Mouse (Mus musculus) embryonic stem cell, embryonic (primary cell): ENCODE measurements around the gene Itga2b.

Source experiments
- CTCF ChIA-PET, 4 experiments: fragments of 300-600 bp in 2 of 4; fragments of 350-600 bp in 2 of 4; sonication (Branson Sonifier 250); formaldehyde crosslinking; loops; one replicate each; lab custom pipeline; 2022; ENCODE audit warnings: inconsistent platforms in 2 of 4; lab: Charles Lee
- POLR2A ChIA-PET, 4 experiments: fragments of 300-600 bp in 2 of 4; fragments of 350-600 bp in 2 of 4; sonication (Branson Sonifier 250); formaldehyde crosslinking; loops; one replicate each; lab custom pipeline; 2022; ENCODE audit warnings: antibody characterized with exemption in 4 of 4, inconsistent platforms in 1 of 4; lab: Charles Lee

Gene Itga2b

DNA sequence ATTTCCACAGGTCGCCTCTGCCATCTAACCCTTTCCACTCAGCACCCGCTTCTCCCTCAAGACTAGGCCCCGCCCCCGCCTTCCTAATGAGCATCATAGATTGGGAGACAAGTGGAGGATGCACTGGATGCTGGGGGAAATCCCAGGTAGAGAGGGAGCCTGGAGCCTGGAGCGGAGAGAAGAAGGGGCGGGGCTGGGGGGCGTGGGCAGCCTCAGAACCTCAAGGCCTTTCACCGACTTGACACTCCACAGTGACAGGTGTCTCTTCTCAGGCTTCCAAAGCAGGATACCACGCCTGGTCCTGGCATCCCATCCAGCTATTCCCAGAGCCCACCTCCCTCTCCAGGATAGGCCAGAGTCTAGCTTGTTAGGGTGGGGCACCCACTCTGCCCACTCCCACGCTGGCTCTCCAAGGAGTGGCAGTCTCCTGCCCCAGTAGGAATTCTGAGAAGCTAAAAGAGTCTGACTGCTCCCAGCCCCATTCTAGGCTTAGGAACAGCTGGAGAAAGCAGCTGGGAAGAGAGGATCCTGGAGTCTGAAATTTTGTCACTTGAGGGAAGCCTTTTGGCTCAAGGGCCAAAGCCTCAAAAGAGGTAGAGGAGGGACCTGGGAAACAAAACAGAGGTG is 24.5 kb downstream of the Itga2b start:
- POLR2A ChIA-PET, result interaction anchor here in 3 of 4 experiments (0.5 to 6.2 kb wide), 37 partner anchors 7 to 929 kb away, joined by 3 to 44 read pairs (median 4); partner anchors contain the start of genes Grn (in 2 of the 3), Slc25a39 (in 2 of the 3), BC030867 (in 1 of the 3) and Rundc3a (in 1 of the 3)

DNA sequence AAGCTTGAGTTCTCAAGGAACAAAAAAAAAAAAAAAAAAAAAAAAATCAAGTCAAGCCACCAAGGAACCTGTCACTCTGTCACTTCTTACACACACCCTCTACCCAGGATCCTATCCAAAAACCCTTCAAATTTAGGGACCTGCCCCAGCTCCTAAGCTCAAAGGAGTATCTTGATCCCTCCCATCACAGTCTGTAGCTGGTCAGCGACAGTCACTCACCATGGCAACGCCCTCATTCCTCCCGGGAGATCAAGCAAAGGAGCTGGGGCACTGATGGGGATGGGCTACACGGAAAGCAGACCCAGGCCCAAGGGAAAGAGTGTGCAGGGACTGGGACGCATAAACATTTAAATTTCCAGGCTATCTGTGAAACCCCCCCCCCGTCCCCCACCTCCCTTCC is 25.1 kb downstream of the Itga2b start:
- ChIA-PET CTCF (interaction anchor here in 3 of 4 experiments (0.6 to 5.5 kb wide), 13 partner anchors 7 to 403 kb away, joined by 3 to 86 read pairs (median 4); partner anchors contain the start of genes BC030867 (in 1 of the 3), Grn (in 1 of the 3) and Itga2b (in 1 of the 3)), POLR2A (interaction anchor here (0.5 to 6.2 kb wide), 21 partner anchors 8 to 378 kb away, joined by 3 to 44 read pairs (median 5); partner anchors contain the start of genes Grn (in 2 of the 4) and Slc25a39 (in 2 of the 4))

More for the DNA sequence above, 24.5 kb downstream of the Itga2b start:
- CTCF ChIA-PET, result interaction anchor here (0.5 to 5.5 kb wide), 23 partner anchors 8 to 1020 kb away, joined by 3 to 86 read pairs (median 5); partner anchors contain the start of genes BC030867 (in 1 of the 4), Grn (in 1 of the 4) and Itga2b (in 1 of the 4)

DNA sequence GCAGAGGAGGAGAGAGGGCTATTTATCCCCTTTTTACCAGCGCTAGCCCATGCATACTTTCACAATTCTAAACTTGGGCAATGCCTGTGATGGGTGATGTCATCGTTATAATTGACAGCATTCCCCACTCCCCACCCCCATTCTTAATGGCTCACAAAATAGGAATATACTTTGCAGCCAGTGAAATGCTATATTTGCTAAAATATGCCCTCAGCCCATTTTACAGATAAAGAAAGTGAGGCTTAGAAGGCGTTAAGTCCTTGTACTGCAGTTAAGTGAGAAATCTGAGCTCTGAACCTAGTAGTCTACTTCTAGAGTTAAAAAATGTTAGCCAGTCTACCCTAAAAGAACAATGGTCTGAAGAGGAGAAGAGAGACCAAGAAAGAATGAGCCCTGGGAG is 25.6 kb downstream of the Itga2b start:
- POLR2A ChIA-PET, result interaction anchor here (0.6 to 6.2 kb wide), 16 partner anchors 9 to 378 kb away, joined by 3 to 44 read pairs (median 4); partner anchors contain the start of genes Grn (in 2 of the 4) and Slc25a39 (in 1 of the 4)
- CTCF ChIA-PET, result interaction anchor here in 3 of 4 experiments (0.6 to 5.5 kb wide), 7 partner anchors 10 to 402 kb away, joined by 3 to 42 read pairs (median 3); partner anchors contain the start of gene Grn (in 1 of the 3)

DNA sequence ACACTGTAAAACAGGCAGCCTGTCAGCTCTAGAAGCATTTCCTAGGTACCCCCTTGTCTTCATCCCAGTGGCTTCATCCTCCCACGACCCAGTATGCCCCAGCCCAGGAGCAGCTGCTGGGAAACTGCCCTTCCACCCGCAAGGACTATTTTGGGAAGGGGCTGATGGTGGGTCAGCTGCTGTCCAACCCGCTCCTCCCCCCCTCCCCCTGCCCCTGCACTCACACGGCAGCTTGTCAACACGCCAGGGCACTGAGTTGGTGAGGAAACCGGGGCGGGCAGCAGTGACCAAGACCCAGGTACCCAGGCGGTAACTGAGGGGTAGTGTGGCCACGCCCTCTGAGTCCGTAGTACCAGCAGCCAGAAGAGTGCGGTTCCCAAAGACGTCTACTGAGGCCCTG is 26.2 kb downstream of the Itga2b start:
- ChIA-PET CTCF (interaction anchor here in 2 of 4 experiments (0.7 to 5.5 kb wide), 5 partner anchors 13 to 223 kb away, joined by 3 to 42 read pairs (median 4); partner anchors contain the start of genes BC030867 (in 1 of the 2) and Grn (in 1 of the 2)), POLR2A (interaction anchor here in 3 of 4 experiments (0.6 to 6.2 kb wide), 10 partner anchors 9 to 289 kb away, joined by 3 to 44 read pairs (median 4); partner anchors contain the start of genes Grn (in 1 of the 3) and Slc25a39 (in 1 of the 3))

DNA sequence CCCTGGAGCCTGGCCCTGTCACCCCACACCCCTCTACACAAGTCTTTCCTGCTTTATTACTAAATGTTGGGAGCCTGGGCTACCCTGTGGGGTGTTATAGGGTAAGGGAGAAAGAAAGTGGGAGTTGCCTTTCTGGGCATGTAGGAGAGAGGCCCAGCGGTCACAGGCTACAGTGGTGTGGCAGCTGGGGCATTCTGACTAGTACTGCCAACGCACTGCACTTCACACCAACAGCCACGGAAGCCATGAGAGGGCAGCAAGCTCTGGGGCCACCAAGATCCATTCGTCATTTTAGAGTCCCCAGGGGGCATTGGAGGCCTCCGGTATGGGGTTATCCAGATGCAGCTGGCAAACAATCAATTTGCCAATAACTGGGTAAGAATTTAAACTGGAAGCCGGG is 27.8 kb downstream of the Itga2b start:
- CTCF ChIA-PET, result interaction anchor here in 3 of 4 experiments (0.6 to 1.5 kb wide), 4 partner anchors 12 to 461 kb away, joined by 3 to 6 read pairs (median 4); partner anchors contain the start of gene Grn (in 1 of the 3)
- POLR2A ChIA-PET, result interaction anchor here in 1 of 4 experiments (1.2 kb wide), 1 partner anchor 12 kb away, joined by 4 read pairs; the partner anchor contains the start of gene Grn

DNA sequence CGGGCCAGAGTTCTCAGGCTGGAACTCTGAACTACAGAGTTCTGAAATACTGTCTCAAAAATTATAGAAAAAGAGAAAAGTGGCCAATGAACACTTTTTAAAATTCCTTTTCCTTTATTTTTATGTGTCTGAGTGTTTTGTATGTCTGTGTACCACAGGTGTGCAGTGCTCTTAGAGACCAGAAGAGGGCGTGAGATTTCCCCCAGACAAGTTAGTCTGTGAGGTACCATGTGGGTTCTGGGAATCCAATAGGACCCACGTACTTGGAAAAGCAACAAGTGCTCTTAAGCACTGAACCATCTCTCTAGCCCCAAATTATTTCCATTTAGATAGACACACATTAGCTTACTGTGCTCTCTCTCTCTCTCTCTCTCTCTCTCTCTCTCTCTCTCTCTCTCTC is 28.5 kb downstream of the Itga2b start:
- ChIA-PET CTCF (interaction anchor here in 3 of 4 experiments (0.6 to 1.5 kb wide), 5 partner anchors 10 to 461 kb away, joined by 3 to 8 read pairs (median 4); partner anchors contain the start of gene Grn (in 1 of the 3)), POLR2A (interaction anchor here in 2 of 4 experiments (1.2 kb wide), 2 partner anchors 11 to 141 kb away, joined by 4 read pairs; partner anchors contain the start of gene Grn (in 1 of the 2))

DNA sequence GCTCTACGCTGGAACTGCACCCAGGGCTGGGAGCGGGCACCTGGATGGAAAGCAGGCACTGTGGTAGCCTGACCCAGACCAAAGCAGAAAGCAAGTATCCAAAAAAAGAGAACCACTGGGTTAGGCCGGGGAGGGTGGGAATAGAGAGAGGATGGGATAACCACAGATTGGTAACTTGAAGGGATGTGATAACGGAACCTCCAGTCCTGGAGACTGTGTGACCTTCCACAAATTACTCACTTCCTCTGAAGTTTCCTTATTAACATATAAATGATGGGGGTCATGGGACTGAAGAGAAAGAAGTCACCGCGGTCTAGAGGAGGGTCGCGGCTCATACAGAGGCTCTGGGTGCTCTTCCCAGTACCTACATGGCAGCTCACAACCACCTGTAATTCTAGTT is 29.7 kb downstream of the Itga2b start:
- POLR2A ChIA-PET, result interaction anchor here in 3 of 4 experiments (0.6 to 5.1 kb wide), 13 partner anchors 10 to 182 kb away, joined by 3 to 60 read pairs (median 5); partner anchors contain the start of genes Grn (in 2 of the 3), Slc25a39 (in 2 of the 3), Asb16 (in 1 of the 3) and Atxn7l3 (in 1 of the 3)
- CTCF ChIA-PET, result interaction anchor here in 3 of 4 experiments (0.6 to 2.0 kb wide), 6 partner anchors 10 to 156 kb away, joined by 3 to 7 read pairs (median 4); partner anchors contain the start of genes Grn (in 1 of the 3) and Tmub2 (in 1 of the 3)

DNA sequence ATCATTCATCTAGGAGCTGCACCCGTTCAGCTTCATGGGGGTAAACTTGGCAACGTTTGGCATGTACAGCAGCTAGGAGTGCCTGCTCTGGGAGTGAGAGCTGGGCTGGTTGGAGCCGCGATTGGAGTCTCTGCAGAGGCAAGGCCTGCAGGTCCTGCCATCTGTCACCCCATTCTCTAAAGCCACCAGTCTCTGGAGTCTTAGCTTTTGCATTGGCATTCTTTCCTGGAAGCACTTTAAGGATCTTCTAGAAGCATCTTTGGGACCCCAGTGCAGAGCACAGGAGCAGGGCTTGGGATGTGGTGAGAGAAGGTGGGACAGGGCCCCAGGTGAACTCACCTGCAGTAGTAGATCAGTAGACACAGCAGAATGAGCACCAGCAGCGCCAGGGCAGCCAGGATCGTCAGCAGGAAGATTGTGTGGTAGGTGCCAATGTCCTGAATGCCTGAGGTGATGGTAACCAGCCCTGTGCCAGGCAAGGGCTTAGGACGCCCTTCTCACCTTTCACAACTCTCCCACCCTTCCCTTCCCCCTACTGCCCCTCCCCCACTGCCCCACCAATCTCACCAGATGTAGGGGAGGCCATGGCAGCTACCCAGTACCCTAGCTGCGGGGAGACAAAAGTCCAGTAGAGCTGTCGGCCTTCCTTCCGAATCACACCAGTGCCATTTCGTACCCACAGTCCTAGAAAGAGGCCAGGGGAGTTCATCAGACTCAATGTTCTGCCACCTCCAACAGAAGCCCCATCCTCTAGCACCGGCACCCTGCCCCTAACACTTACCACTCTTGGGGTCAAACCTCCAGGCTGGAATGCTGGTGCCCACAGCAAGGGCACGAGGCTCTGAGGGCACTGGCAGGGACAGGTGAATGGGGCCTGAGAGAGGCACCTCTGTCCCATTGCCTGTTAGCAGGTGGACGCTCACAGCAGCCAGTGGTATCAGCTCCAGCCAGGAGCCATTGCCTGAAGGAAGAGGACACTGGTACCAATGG is 30.5 kb downstream of the Itga2b start:
- ChIA-PET POLR2A (interaction anchor here (0.5 to 5.1 kb wide), 52 partner anchors 8 to 355 kb away, joined by 3 to 60 read pairs (median 6); partner anchors contain the start of genes Fam171a2 (in 3 of the 4), Grn (in 3 of the 4), Slc25a39 (in 3 of the 4) and Asb16 (in 2 of the 4)), CTCF (interaction anchor here (0.5 to 5.2 kb wide), 62 partner anchors 7 to 399 kb away, joined by 3 to 86 read pairs (median 5); partner anchors contain the start of genes Fam171a2 (in 4 of the 4), Grn (in 3 of the 4), Tmub2 (in 2 of the 4) and BC030867 (in 1 of the 4))

DNA sequence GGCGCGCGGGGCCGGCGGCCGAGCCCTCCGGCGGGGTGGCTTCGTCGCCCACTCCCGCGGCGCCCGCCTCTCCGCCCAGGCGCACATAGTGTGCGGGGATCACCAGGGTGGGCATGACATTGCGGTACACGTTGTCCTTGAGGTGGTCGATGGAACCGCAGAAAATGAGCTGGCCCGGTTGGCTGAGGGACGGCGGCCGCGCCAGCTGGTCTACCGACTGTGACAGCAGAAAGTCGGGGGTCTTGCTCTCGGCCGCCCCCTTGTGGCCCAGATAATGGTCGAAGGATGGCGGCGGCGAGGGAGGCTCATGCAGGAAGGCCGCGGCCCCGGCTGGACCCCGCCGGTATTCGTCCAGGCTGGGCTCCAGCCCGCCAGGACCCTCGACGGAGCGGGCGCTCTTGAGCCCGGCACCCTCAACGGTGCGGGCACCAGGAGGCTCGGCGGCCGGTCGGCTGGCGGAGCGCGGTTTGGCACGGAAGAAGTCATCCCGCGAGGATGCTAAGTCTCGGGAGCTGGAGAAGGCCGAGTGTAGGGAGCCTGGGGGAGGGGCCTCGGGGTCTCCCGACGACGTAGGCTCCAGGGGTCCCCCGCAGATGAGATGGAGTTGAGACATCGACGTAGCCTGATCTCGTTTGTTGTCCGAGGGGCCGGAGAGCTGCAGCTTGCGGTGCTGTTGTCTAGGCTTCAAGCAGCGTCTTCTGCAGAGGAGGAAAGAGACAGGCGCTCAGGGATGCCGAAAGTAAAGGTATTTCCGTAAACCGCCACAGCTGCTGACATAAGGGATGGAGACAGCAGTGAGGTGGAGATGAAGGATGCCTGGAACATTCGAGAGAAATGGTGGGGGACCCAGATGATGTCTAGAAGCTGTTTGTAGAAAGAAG is 31.5 kb downstream of the Itga2b start:
- ChIA-PET POLR2A (interaction anchor here (0.5 to 5.1 kb wide), 73 partner anchors 8 to 923 kb away, joined by 3 to 60 read pairs (median 5); partner anchors contain the start of genes Asb16 (in 3 of the 4), Fam171a2 (in 3 of the 4), Grn (in 3 of the 4) and Slc25a39 (in 3 of the 4)), CTCF (interaction anchor here (0.5 to 5.2 kb wide), 82 partner anchors 8 to 595 kb away, joined by 3 to 86 read pairs (median 5); partner anchors contain the start of genes Fam171a2 (in 4 of the 4), Grn (in 3 of the 4), Slc25a39 (in 2 of the 4) and Tmub2 (in 2 of the 4))

DNA sequence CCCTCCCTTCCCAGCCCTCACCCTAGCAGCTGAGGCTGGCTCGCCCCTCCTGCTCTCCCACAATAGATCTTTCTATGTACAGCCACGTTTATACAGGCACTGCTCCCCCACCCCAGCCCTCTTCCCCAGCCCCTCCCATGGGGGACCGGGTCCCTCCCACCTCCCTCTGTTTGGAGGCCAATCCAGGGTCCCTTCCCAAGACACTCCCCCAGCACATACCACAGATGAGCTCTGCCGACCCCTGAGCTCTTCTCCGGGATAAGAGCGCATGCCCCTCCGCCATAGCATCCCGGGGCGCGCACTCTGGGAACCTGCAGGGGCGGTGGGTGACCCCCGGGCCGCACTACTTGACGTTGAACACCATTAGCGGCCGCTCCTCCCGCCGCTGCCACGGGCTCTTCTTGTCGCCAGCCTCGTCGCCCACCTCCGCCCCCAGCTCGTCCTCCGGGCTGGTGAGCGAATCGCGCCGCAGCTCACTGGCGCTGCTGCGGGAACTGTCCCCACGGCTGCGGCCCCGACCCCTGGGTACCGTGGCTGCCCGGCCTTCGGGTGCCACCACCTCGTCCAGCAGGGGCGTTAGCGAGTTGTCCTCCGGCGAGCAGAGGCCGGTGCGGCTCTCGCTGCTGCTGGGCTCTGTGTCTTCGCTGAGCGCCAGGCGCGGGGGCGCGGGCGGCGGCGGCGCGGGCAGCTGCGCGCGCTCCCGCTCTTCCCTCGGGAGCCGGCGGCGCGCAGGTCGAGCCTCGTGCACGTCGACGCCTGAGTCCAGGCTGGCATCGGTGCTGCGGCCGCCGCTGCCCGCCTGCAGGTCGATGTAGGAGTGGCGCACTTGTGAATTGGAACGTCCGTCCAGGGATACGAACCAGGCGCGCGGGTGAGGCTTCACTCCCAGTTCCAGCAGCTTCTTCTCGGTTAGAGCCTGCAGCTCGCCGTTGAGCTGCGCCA is 32.5 kb downstream of the Itga2b start:
- ChIA-PET POLR2A (interaction anchor here (0.5 to 5.1 kb wide), 104 partner anchors 7 to 1333 kb away, joined by 3 to 60 read pairs (median 4); partner anchors contain the start of genes Asb16 (in 3 of the 4), Slc25a39 (in 3 of the 4), Fam171a2 (in 2 of the 4) and Rundc3a (in 2 of the 4)), CTCF (interaction anchor here (0.6 to 5.2 kb wide), 87 partner anchors 7 to 419 kb away, joined by 3 to 86 read pairs (median 4); partner anchors contain the start of genes Fam171a2 (in 3 of the 4), Tmub2 (in 3 of the 4), Grn (in 2 of the 4) and Slc25a39 (in 2 of the 4))

DNA sequence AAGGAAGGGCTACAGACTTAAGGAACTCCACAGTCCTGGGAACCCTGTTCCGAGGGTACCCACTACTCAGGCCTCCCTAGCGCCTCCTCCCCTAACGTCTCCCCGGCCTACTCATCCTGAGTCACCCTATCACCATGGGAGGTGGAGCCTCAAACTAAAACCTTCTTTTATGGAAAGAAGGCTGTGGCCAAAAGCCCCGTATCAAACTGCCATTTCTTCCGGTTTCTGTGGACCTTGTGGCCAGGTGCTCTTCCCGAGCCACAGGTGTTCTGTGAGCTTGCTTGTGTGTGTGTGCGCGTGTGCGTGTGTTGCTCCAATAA is 33.5 kb downstream of the Itga2b start:
- ChIA-PET CTCF (interaction anchor here (1.0 to 5.2 kb wide), 12 partner anchors 10 to 180 kb away, joined by 3 to 86 read pairs (median 17); partner anchors contain the start of gene Fam171a2 (in 3 of the 4)), POLR2A (interaction anchor here (0.6 to 5.1 kb wide), 48 partner anchors 9 to 217 kb away, joined by 3 to 60 read pairs (median 7); partner anchors contain the start of genes Slc25a39 (in 3 of the 4), Fam171a2 (in 2 of the 4), Tmub2 (in 2 of the 4) and Asb16 (in 1 of the 4))

DNA sequence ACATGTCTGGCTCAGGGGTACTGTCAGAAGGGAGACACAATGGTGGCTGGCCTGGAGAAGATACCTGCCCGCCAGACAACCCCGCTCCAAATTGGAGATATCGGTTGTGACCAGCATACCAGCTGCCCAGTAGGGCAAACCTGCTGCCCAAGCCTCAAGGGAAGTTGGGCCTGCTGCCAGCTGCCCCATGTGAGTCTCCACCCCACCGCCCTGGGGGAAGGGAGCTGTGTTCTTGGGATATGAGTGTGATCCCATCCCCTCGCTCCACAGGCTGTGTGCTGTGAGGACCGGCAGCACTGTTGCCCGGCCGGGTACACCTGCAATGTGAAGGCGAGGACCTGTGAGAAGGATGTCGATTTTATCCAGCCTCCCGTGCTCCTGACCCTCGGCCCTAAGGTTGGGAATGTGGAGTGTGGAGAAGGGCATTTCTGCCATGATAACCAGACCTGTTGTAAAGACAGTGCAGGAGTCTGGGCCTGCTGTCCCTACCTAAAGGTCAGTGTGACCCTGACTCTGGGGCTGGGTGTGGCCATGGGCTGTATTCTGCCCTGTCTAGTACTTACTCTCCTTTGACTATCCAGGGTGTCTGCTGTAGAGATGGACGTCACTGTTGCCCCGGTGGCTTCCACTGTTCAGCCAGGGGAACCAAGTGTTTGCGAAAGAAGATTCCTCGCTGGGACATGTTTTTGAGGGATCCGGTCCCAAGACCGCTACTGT is 34.0 kb downstream of the Itga2b start:
- POLR2A ChIA-PET, result interaction anchor here in 3 of 4 experiments (0.7 to 5.1 kb wide), 17 partner anchors 8 to 178 kb away, joined by 3 to 57 read pairs (median 7); partner anchors contain the start of genes Fam171a2 (in 2 of the 3), Slc25a39 (in 2 of the 3), Itga2b (in 1 of the 3) and Tmub2 (in 1 of the 3)
- CTCF ChIA-PET, result interaction anchor here in 2 of 4 experiments (2.3 to 5.2 kb wide), 3 partner anchors 12 to 129 kb away, joined by 18 to 45 read pairs (median 35); partner anchors contain the start of gene Fam171a2 (in 1 of the 2)
